Mouse (Mus musculus) kidney, adult 2 months (tissue): ENCODE data around the gene Lifr. TPM values are rescaled to one million over a fixed set of nuclear protein-coding genes. Genes with fewer than 3 reads are reported as not detected.

Experiments
- DNase-seq: peaks from one replicate; pipeline ENCODE4 v3.0.0; 2021
- H3K27ac ChIP-seq: fragments of 200-500 bp; 2 replicates; pipeline ENCODE4 v1.5.1; 2012; ENCODE audit warnings: low read depth, low read length, control low read depth, inconsistent platforms; ENCODE audit not compliant: insufficient read depth
- H3K27me3 ChIP-seq: fragments of 200-500 bp; replicated peaks from 2 replicates; pipeline ENCODE4 v1.6.1; 2012; ENCODE audit warnings: mild to moderate bottlenecking, moderate library complexity, low read length, inconsistent platforms; ENCODE audit not compliant: control insufficient read depth, insufficient read depth
- H3K36me3 ChIP-seq: fragments of 200-500 bp; 2 replicates; pipeline ENCODE4 v1.6.1; 2012; ENCODE audit warnings: mild to moderate bottlenecking, moderate library complexity, low read length, inconsistent platforms; ENCODE audit not compliant: control insufficient read depth, insufficient read depth
- H3K4me1 ChIP-seq: fragments of 200-500 bp; 2 replicates; pipeline ENCODE4 v1.6.1; 2011; ENCODE audit warnings: low read length; ENCODE audit not compliant: control insufficient read depth, insufficient read depth
- H3K4me3 ChIP-seq: fragments of 200-500 bp; 2 replicates; pipeline ENCODE4 v1.5.1; 2011; ENCODE audit warnings: mild to moderate bottlenecking, low read depth, low read length, control low read depth; ENCODE audit not compliant: insufficient read depth
- CTCF ChIP-seq: fragments of 200-500 bp; conservative IDR thresholded peaks from 2 replicates; pipeline ENCODE4 v1.5.1; 2011; ENCODE audit warnings: low read depth, mild to moderate bottlenecking, control low read depth, low read length, moderate library complexity, mixed read lengths; ENCODE audit not compliant: insufficient read depth, insufficient read length
- POLR2A ChIP-seq: fragments of 200-500 bp; IDR thresholded peaks from one replicate; pipeline ENCODE4 v1.6.1; 2011; ENCODE audit warnings: low read depth, low read length, control low read depth
- WGBS: fragments of 180-500 bp; shearing (Covaris S2); methylation state at CpG from one replicate; pipeline ENCODE4 v1.1.7; 2018; 5-methylcytosine and 5-hydroxymethylcytosine counted together
- polyA plus RNA-seq: library from polyadenylated mRNA; depleted of rRNA; stranded (reverse); fragments of >200 nt; gene quantifications from 2 replicates; pipeline ENCODE4 v1.2.3, GENCODE M21; 2012

The Lifr gene
- polyA plus RNA-seq, 1 experiment, result 26.2 TPM

- TF ChIP-seq POLR2A (no peak), CTCF (no peak)
- WGBS, result 69% methylated on average over 1 of the region's 1 CpGs
- no peak for DNase-seq
These were observed 25.8 kb downstream of the Lifr start for GRCm38 (mm10) chr15:7116216-7116615.

GRCm38 (mm10) chr15:7116699-7117098, 26.3 kb downstream of the Lifr start:
- Histone ChIP-seq H3K36me3 (no peaks in the 10 kb centered on the region), H3K27me3 (no peaks in the 10 kb centered on the region), H3K4me1 (no peaks in the 10 kb centered on the region), H3K27ac (no peak overlapping the region), H3K4me3 (no peak overlapping the region)
- TF ChIP-seq CTCF (no peak), POLR2A (no peak)
- DNase-seq, result no peak
- 84% methylated on average over 3 of the region's 3 CpGs for WGBS

More at GRCm38 (mm10) chr15:7116216-7116615, 25.8 kb downstream of the Lifr start:
- H3K4me3 ChIP-seq, result no peak overlapping the region
- H3K36me3 ChIP-seq, result no peaks in the 10 kb centered on the region
- no peaks in the 10 kb centered on the region for H3K4me1 ChIP-seq
- no peaks in the 10 kb centered on the region for H3K27me3 ChIP-seq
- H3K27ac ChIP-seq, result no peak overlapping the region

GRCm38 (mm10) chr15:7117944-7118343, 27.5 kb downstream of the Lifr start:
- Histone ChIP-seq H3K36me3 (no peaks in the 10 kb centered on the region), H3K27me3 (no peaks in the 10 kb centered on the region), H3K27ac (no peak overlapping the region), H3K4me3 (no peak overlapping the region), H3K4me1 (no peaks in the 10 kb centered on the region; the same call in 1 of the 2 replicates)
- DNase-seq, result no peak
- TF ChIP-seq POLR2A (no peak), CTCF (no peak)
- WGBS, result 88% methylated on average over 6 of the region's 6 CpGs

GRCm38 (mm10) chr15:7118849-7119248, 28.4 kb downstream of the Lifr start:
- H3K27me3 ChIP-seq, result no peaks in the 10 kb centered on the region
- 31% methylated on average over 5 of the region's 5 CpGs for WGBS
- peak; percentile 40 for DNase-seq

GRCm38 (mm10) chr15:7119930-7120512, 29.6 kb downstream of the Lifr start:
- Histone ChIP-seq H3K36me3 (no peaks in the 10 kb centered on the region), H3K27ac (no peak overlapping the region), H3K27me3 (no peaks in the 10 kb centered on the region), H3K4me1 (peaks cover 9% of the 10 kb centered on the region), H3K4me3 (no peak overlapping the region)
- 62% methylated on average over 8 of the region's 8 CpGs for WGBS
- DNase-seq, result no peak
- TF ChIP-seq CTCF, result no peak
- TF ChIP-seq POLR2A, result no peak

More at GRCm38 (mm10) chr15:7118849-7119248, 28.4 kb downstream of the Lifr start:
- no peak overlapping the region for H3K4me3 ChIP-seq
- no peak overlapping the region for H3K27ac ChIP-seq
- H3K4me1 ChIP-seq, result peaks cover 5% of the 10 kb centered on the region; the same call in 1 of the 2 replicates
- TF ChIP-seq CTCF (no peak), POLR2A (no peak)
- no peaks in the 10 kb centered on the region for H3K36me3 ChIP-seq

- H3K36me3 ChIP-seq, result no peaks in the 10 kb centered on the region
- H3K27ac ChIP-seq, result peak overlapping the region; percentile 94
- peak; percentile 84 for DNase-seq
- no peak for TF ChIP-seq CTCF
- TF ChIP-seq POLR2A, result no peak
- peaks cover 9% of the 10 kb centered on the region for H3K4me1 ChIP-seq
- no peak overlapping the region for H3K4me3 ChIP-seq
- 35% methylated on average over 5 of the region's 5 CpGs for WGBS
- H3K27me3 ChIP-seq, result no peaks in the 10 kb centered on the region
These were observed 33.5 kb downstream of the Lifr start for GRCm38 (mm10) chr15:7123781-7124450.

GRCm38 (mm10) chr15:7126171-7126570, 35.8 kb downstream of the Lifr start:
- Histone ChIP-seq H3K27me3 (no peaks in the 10 kb centered on the region), H3K27ac (no peak overlapping the region), H3K4me3 (no peak overlapping the region), H3K4me1 (peaks cover 16% of the 10 kb centered on the region), H3K36me3 (no peaks in the 10 kb centered on the region)
- 63% methylated on average over 1 of the region's 1 CpGs for WGBS
- TF ChIP-seq POLR2A, result no peak
- DNase-seq, result no peak
